Mouse (Mus musculus) induced T-regulatory cell, adult 2 months (primary cell): ENCODE measurements around the gene Atpaf1.

Experiments
- DNase-seq: peaks from one replicate; pipeline ENCODE4 v3.0.0-alpha.2; 2012; ENCODE audit warnings: low read depth

Atpaf1 gene

GRCm38 (mm10) chr4:115784769-115785510 lies at the start of gene Atpaf1:
Gene Atpaf1 (plus strand): TSS chr4:115784812.
- DNase-seq, result peak; percentile 77

- no peak for DNase-seq
These were observed 49.7 kb upstream of the Atpaf1 start for GRCm38 (mm10) chr4:115734867-115735266.

- peak; percentile 97 for DNase-seq
These were observed 47.0 kb upstream of the Atpaf1 start, which contains the start of gene Efcab14 for GRCm38 (mm10) chr4:115737551-115738041. Gene Efcab14 (plus strand): TSS chr4:115737744.

- no peak for DNase-seq
These were observed 46.1 kb upstream of the Atpaf1 start for GRCm38 (mm10) chr4:115738481-115738985.

- no peak for DNase-seq
These were observed 42.0 kb upstream of the Atpaf1 start for GRCm38 (mm10) chr4:115742658-115743057.

- DNase-seq, result no peak
These were observed 41.5 kb upstream of the Atpaf1 start for GRCm38 (mm10) chr4:115743096-115743495.

GRCm38 (mm10) chr4:115748181-115748580 lies 36.4 kb upstream of the Atpaf1 start:
- no peak for DNase-seq

- no peak for DNase-seq
These were observed 35.3 kb upstream of the Atpaf1 start for GRCm38 (mm10) chr4:115749336-115749735.

- no peak for DNase-seq
These were observed 30.5 kb upstream of the Atpaf1 start for GRCm38 (mm10) chr4:115754101-115754500.

GRCm38 (mm10) chr4:115754851-115755250 lies 29.8 kb upstream of the Atpaf1 start:
- DNase-seq, result no peak

GRCm38 (mm10) chr4:115761206-115761605 lies 23.4 kb upstream of the Atpaf1 start:
- no peak for DNase-seq

- no peak for DNase-seq
These were observed 20.0 kb upstream of the Atpaf1 start for GRCm38 (mm10) chr4:115764581-115764980.

- DNase-seq, result no peak
These were observed 16.8 kb upstream of the Atpaf1 start for GRCm38 (mm10) chr4:115767647-115768467.

GRCm38 (mm10) chr4:115775056-115775455 lies 9.6 kb upstream of the Atpaf1 start:
- no peak for DNase-seq

GRCm38 (mm10) chr4:115777627-115778026 lies 7.0 kb upstream of the Atpaf1 start:
- no peak for DNase-seq

GRCm38 (mm10) chr4:115780269-115780668 lies 4.3 kb upstream of the Atpaf1 start:
- no peak for DNase-seq

- no peak for DNase-seq
These were observed 3.7 kb upstream of the Atpaf1 start, which contains the start of gene Tex38 for GRCm38 (mm10) chr4:115780918-115781317. Gene Tex38 (minus strand): TSS chr4:115781018.

- no peak for DNase-seq
These were observed 2.4 kb upstream of the Atpaf1 start for GRCm38 (mm10) chr4:115782026-115782805.

- DNase-seq, result no peak
These were observed 961 bp downstream of the Atpaf1 start for GRCm38 (mm10) chr4:115785511-115786034.

GRCm38 (mm10) chr4:115790864-115791263 lies 6.3 kb downstream of the Atpaf1 start:
- no peak for DNase-seq

GRCm38 (mm10) chr4:115795360-115795759 lies 10.7 kb downstream of the Atpaf1 start:
- DNase-seq, result no peak

GRCm38 (mm10) chr4:115799981-115800380 lies 15.4 kb downstream of the Atpaf1 start:
- DNase-seq, result no peak
